Mouse (Mus musculus) bone marrow, adult 2 months (tissue): ENCODE data around the gene Adgrb2. TPM values are rescaled to one million over a fixed set of nuclear protein-coding genes. Genes with fewer than 3 reads are reported as not detected.

ENCODE experiments used
- H3K27ac ChIP-seq: fragments of 200-500 bp; 2 replicates; pipeline ENCODE4 v1.5.1; 2012; ENCODE audit warnings: low read depth, mild to moderate bottlenecking, control low read depth, inconsistent platforms, low read length; ENCODE audit not compliant: control insufficient read depth, poor library complexity, insufficient read depth
- H3K4me1 ChIP-seq: fragments of 200-500 bp; 2 replicates; pipeline ENCODE4 v1.6.1; 2011; ENCODE audit warnings: low read length; ENCODE audit not compliant: control insufficient read depth, insufficient read depth
- H3K4me3 ChIP-seq: fragments of 200-500 bp; replicated peaks from 2 replicates; pipeline ENCODE3; 2011; ENCODE audit warnings: mild to moderate bottlenecking, low read depth, low read length, control low read depth; ENCODE audit not compliant: control insufficient read depth
- CTCF ChIP-seq: fragments of 200-500 bp; IDR thresholded peaks from 2 replicates; pipeline ENCODE4 v1.5.1; 2011; ENCODE audit warnings: low read length, control low read depth; ENCODE audit not compliant: control insufficient read depth, insufficient read depth
- POLR2A ChIP-seq: fragments of 200-500 bp; IDR thresholded peaks from 2 replicates; pipeline ENCODE4 v1.6.1; 2011; ENCODE audit warnings: low read depth, mild to moderate bottlenecking, control low read depth, low read length, borderline replicate concordance; ENCODE audit not compliant: control insufficient read depth
- WGBS: fragments of 180-500 bp; shearing (Covaris S2); methylation state at CpG from one replicate; pipeline ENCODE4 v1.1.7; 2018; 5-methylcytosine and 5-hydroxymethylcytosine counted together
- polyA plus RNA-seq: library from polyadenylated mRNA; stranded (reverse); fragments of >200 nt; gene quantifications from 2 replicates; pipeline ENCODE4 v1.2.4, GENCODE M21; 2011; ENCODE audit warnings: low replicate concordance; ENCODE audit not compliant: missing spikeins, insufficient read depth, insufficient read length

Gene Adgrb2
- polyA plus RNA-seq, 1 experiment: not detected

- Histone ChIP-seq H3K27ac (no peak overlapping the region), H3K4me3 (no peak overlapping the region), H3K4me1 (no peaks in the 10 kb centered on the region)
- TF ChIP-seq CTCF: no peak
- TF ChIP-seq POLR2A: no peak
- 89% methylated on average over 16 of the region's 16 CpGs for WGBS
These were observed 9.4 kb downstream of the Adgrb2 start for GRCm38 (mm10) chr4:129993944-129994695.

- TF ChIP-seq CTCF (no peak), POLR2A (no peak)
- no peaks in the 10 kb centered on the region for H3K4me1 ChIP-seq
- WGBS: 65% methylated on average over 5 of the region's 5 CpGs
These were observed 10.1 kb downstream of the Adgrb2 start for GRCm38 (mm10) chr4:129994728-129995127.

GRCm38 (mm10) chr4:129995255-129995654 is 10.6 kb downstream of the Adgrb2 start:
- Histone ChIP-seq H3K27ac (no peak overlapping the region), H3K4me3 (no peak overlapping the region), H3K4me1 (no peaks in the 10 kb centered on the region)
- TF ChIP-seq CTCF: no peak
- no peak for TF ChIP-seq POLR2A
- 48% methylated on average over 8 of the region's 8 CpGs for WGBS

More at GRCm38 (mm10) chr4:129994728-129995127, 10.1 kb downstream of the Adgrb2 start:
- Histone ChIP-seq H3K4me3 (no peak overlapping the region), H3K27ac (no peak overlapping the region)

GRCm38 (mm10) chr4:129996015-129996414 is 11.3 kb downstream of the Adgrb2 start:
- H3K4me1 ChIP-seq: no peaks in the 10 kb centered on the region
- H3K4me3 ChIP-seq: no peak overlapping the region
- peak; percentile 33; the same call in 1 of the 2 replicates for TF ChIP-seq CTCF
- TF ChIP-seq POLR2A: no peak
- H3K27ac ChIP-seq: no peak overlapping the region
- 37% methylated on average over 4 of the region's 4 CpGs for WGBS

- no peak overlapping the region for H3K27ac ChIP-seq
- H3K4me1 ChIP-seq: no peaks in the 10 kb centered on the region
- no peak overlapping the region for H3K4me3 ChIP-seq
- TF ChIP-seq POLR2A (no peak), CTCF (no peak)
- WGBS: 60% methylated on average over 11 of the region's 11 CpGs
These were observed 13.5 kb downstream of the Adgrb2 start for GRCm38 (mm10) chr4:129998124-129998523.

- no peak for TF ChIP-seq POLR2A
- H3K27ac ChIP-seq: no peak overlapping the region
- no peak overlapping the region for H3K4me3 ChIP-seq
- no peaks in the 10 kb centered on the region for H3K4me1 ChIP-seq
- WGBS: 17% methylated on average over 5 of the region's 5 CpGs
These were observed 17.0 kb downstream of the Adgrb2 start for GRCm38 (mm10) chr4:130001710-130002109.

GRCm38 (mm10) chr4:130002157-130002556 is 17.5 kb downstream of the Adgrb2 start:
- Histone ChIP-seq H3K4me3 (no peak overlapping the region), H3K4me1 (peaks cover 1% of the 10 kb centered on the region), H3K27ac (no peak overlapping the region)
- 60% methylated on average over 10 of the region's 10 CpGs for WGBS
- no peak for TF ChIP-seq CTCF
- no peak for TF ChIP-seq POLR2A

GRCm38 (mm10) chr4:130005593-130005992 is 20.9 kb downstream of the Adgrb2 start:
- 62% methylated on average over 9 of the region's 9 CpGs for WGBS
- Histone ChIP-seq H3K27ac (no peak overlapping the region), H3K4me1 (peaks cover 1% of the 10 kb centered on the region), H3K4me3 (no peak overlapping the region)
- no peak for TF ChIP-seq POLR2A

GRCm38 (mm10) chr4:130006533-130006932 is 21.9 kb downstream of the Adgrb2 start:
- 10% methylated on average over 25 of the region's 25 CpGs for WGBS
- no peak overlapping the region for H3K27ac ChIP-seq
- no peak overlapping the region for H3K4me3 ChIP-seq
- no peak for TF ChIP-seq POLR2A
- TF ChIP-seq CTCF: no peak
- peaks cover 1% of the 10 kb centered on the region for H3K4me1 ChIP-seq
